8 mouse cellular contexts compared by ENCODE assay signal in genomic region chr3:97227259-97228005, GRCm38 (mm10).
DNase-seq lines count a peak whose midpoint lies in the region; ATAC-seq and TF ChIP-seq lines count a peak whose summit lies in the region.

No protein-coding gene starts in this region.

- H3K4me3 ChIP-seq in ES-E14 (ENCODE audit: insufficient read depth in 1 of 2, low read depth in 1 of 2, low read length in 2 of 2, poor library complexity in 1 of 2, severe bottlenecking in 1 of 2) = peak overlapping the region; percentile 98
- peak overlapping the region; percentile 81 for H3K4me3 ChIP-seq in forebrain, embryonic 16.5 days (replicated peaks; ENCODE audit: low read length)
- peak overlapping the region; percentile 79 for H3K4me3 ChIP-seq in lung, embryonic 15.5 days

- 0 out of 4 replicates have a peak, but pooled peaks cover 0 to 7% of the 10 kb centered on the region in 2 experiments for H3K4me1 ChIP-seq in ES-E14 (ENCODE audit: control insufficient read depth in 2 of 2, insufficient read depth in 2 of 2, low read length in 2 of 2, poor library complexity in 1 of 2)
- H3K4me1 ChIP-seq in forebrain, embryonic 16.5 days (replicated peaks; ENCODE audit: control insufficient read depth, insufficient read depth, low read length) = peaks cover 35% of the 10 kb centered on the region
- peaks cover 28% of the 10 kb centered on the region for H3K4me1 ChIP-seq in lung, embryonic 15.5 days

- peak overlapping the region; percentile 82 for H3K9ac ChIP-seq in ES-E14 (ENCODE audit: insufficient read depth, low read depth, low read length, poor library complexity, severe bottlenecking)
- peak overlapping the region; percentile 87 for H3K9ac ChIP-seq in forebrain, embryonic 16.5 days (replicated peaks; ENCODE audit: low read depth, low read length)
- peak overlapping the region; percentile 85 for H3K9ac ChIP-seq in lung, embryonic 15.5 days

- H3K36me3 ChIP-seq in ES-E14 (ENCODE audit: control insufficient read depth, insufficient read depth, low read length, poor library complexity, severe bottlenecking) = no peaks in the 10 kb centered on the region; the same call in 1 of the 2 replicates
- H3K36me3 ChIP-seq in forebrain, embryonic 16.5 days (ENCODE audit: control insufficient read depth, insufficient read depth) = no peaks in the 10 kb centered on the region
- H3K36me3 ChIP-seq in lung, embryonic 15.5 days = peaks cover 5% of the 10 kb centered on the region; the same call in 1 of the 2 replicates

- in situ Hi-C loops in ES-E14 (cut with MboI; ENCODE audit: low sequenced_read_pairs in 2 of 2, unreplicated experiment in 2 of 2) = no loop called here

- 1% methylated on average over 36 of the region's 79 CpGs for WGBS in forebrain, embryonic 16.5 days
- 1% methylated on average over 39 of the region's 79 CpGs for WGBS in lung, embryonic 15.5 days

- no peaks in the 10 kb centered on the region for H3K27me3 ChIP-seq in forebrain, embryonic 16.5 days (replicated peaks; ENCODE audit: control insufficient read depth, insufficient read depth, low read length)
- no peaks in the 10 kb centered on the region for H3K27me3 ChIP-seq in lung, embryonic 15.5 days

- peak; percentile 79 for DNase-seq in ES-E14 (ENCODE audit: low read depth, low spot score)
- DNase-seq in cerebellum, adult 11-12 months = peak; percentile 91
- peak; percentile 96 for DNase-seq in heart, postnatal 4 days
- peak; percentile 92 to 93 for DNase-seq in layer of hippocampus, adult 8-10 months (ENCODE audit: low spot score in 2 of 2)
- DNase-seq in ovary, adult 18-20 months (ENCODE audit: low spot score) = peak; percentile 93
- DNase-seq in thymus, postnatal 0 days (ENCODE audit: low spot score) = peak; percentile 95

- H3K4me2 ChIP-seq in forebrain, embryonic 16.5 days (ENCODE audit: low read length) = peak overlapping the region; percentile 76
- peak overlapping the region; percentile 85 for H3K4me2 ChIP-seq in lung, embryonic 15.5 days

- H3K27ac ChIP-seq in ES-E14 (ENCODE audit: insufficient read depth, low read depth, low read length, poor library complexity, severe bottlenecking) = peak overlapping the region; percentile 83
- peak overlapping the region; percentile 87 for H3K27ac ChIP-seq in forebrain, embryonic 16.5 days (ENCODE audit: low read length)
- peak overlapping the region; percentile 90 for H3K27ac ChIP-seq in lung, embryonic 15.5 days

- H3K9me3 ChIP-seq in ES-E14 (ENCODE audit: control insufficient read depth, insufficient read depth, low read depth, low read length) = no peaks in the 10 kb centered on the region
- no peaks in the 10 kb centered on the region for H3K9me3 ChIP-seq in forebrain, embryonic 16.5 days (ENCODE audit: control insufficient read depth, low read length)
- no peaks in the 10 kb centered on the region for H3K9me3 ChIP-seq in lung, embryonic 15.5 days

- peak; percentile 89 for ATAC-seq in forebrain, embryonic 16.5 days
- ATAC-seq in lung, embryonic 15.5 days (ENCODE audit: borderline replicate concordance, extremely low read depth, low FRiP score, low TSS enrichment) = peak; percentile 91

TF ChIP-seq in ES-E14, 5 proteins besides CTCF, POLR2A, EP300 and RAD21:
- TF ChIP-seq MAFK (IDR thresholded peaks at IDR 0.05; ENCODE audit: insufficient read depth, low read depth, low read length) (no peak), HCFC1 (IDR thresholded peaks at IDR 0.05; ENCODE audit: borderline replicate concordance, insufficient read depth, low read length) (no peak), ZNF384 (IDR thresholded peaks at IDR 0.05; ENCODE audit: low read depth, low read length) (0 out of 2 replicates have a peak, but pooled peaks have one; percentile 10), ZC3H11A (IDR thresholded peaks at IDR 0.05; ENCODE audit: borderline replicate concordance, low read depth, low read length) (0 out of 2 replicates have a peak, but pooled peaks have one; percentile 3), CHD2 (IDR thresholded peaks at IDR 0.05; ENCODE audit: low read depth, low read length) (no peak)
TF ChIP-seq in ES-E14: peak in this region for 2.

Comparison
In these comparisons a context has a peak if more than half of its experiments do, and no peak if none do; other contexts are left out.
1. Peak in every context shown above with its lines: DNase-seq, ATAC-seq, H3K4me3 ChIP-seq and H3K27ac ChIP-seq.